Mouse (Mus musculus): ENCODE measurements around the gene Foxe1.

GRCm38 (mm10) chr4:46348897-46349296 lies 5.5 kb downstream of the Foxe1 start:
- TF ChIP-seq GATA1 (IDR thresholded peaks at IDR 0.05; ENCODE audit: borderline replicate concordance, low read length), result no peak
- TF ChIP-seq FLI1 (IDR thresholded peaks at IDR 0.05; ENCODE audit: low read length), result no peak
